Mouse (Mus musculus) kidney, adult 2 months (tissue): Measurements from ENCODE around the gene Ssr2.

Experiments
- CTCF ChIP-seq: fragments of 200-500 bp; conservative IDR thresholded peaks from 2 replicates; pipeline ENCODE4 v1.5.1; 2011; ENCODE audit warnings: low read depth, mild to moderate bottlenecking, control low read depth, low read length, moderate library complexity, mixed read lengths; ENCODE audit not compliant: insufficient read depth, insufficient read length
- POLR2A ChIP-seq: fragments of 200-500 bp; IDR thresholded peaks from one replicate; pipeline ENCODE4 v1.6.1; 2011; ENCODE audit warnings: low read depth, low read length, control low read depth

DNA sequence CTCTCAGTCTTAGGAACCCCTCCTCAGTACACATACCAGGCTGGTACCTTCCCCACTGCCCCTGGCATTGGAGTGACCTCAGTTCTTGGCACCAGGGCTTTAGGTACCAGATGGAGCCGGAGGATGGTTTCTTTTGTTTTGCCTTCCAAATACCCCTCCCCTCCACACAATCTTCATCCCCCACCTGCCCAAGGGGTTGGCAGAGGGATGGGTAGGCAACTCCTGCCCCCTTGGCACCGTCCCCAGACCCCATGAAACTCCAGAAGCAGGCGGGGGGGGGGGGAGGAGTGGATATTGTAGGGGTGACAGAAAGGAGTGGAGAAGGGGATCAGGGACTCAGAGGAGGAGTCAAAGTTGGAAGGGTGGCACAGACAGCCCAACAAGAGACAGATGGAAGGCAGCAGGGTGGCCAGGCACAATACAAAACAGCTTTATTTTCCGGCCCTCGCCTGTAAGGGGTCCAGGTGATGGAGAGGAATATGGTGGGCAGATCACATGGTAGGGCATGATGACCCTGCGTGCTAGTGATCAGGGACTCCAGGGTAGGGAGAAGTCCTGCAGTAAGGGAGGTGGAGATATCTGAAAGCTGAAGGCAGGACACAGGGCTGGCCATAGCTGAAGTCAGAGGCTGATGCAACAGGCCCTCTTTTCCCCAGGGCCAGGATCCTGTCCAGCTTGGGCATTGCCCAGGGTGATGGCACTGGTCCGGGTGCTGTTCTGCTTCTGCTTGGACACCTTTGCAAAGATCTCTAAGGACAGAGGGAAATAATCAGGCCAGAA is 33.9 kb upstream of the Ssr2 start:
- TF ChIP-seq CTCF (no peak), POLR2A (no peak)
